Mouse (Mus musculus) lung, embryonic 16.5 days (tissue): ENCODE measurements at regions not wholly inside any gene's neighbourhood (a gene's known extent, or its start where the extent isn't known, plus 50 kb on each side); places are given as distances from the start of the nearest gene placed in this dataset.

Experiments
- ATAC-seq: fragments of 200-750 bp; cut with Nextera tagmentation; 2 replicates; pipeline ENCODE4 v1.8.0; 2017; ENCODE audit warnings: low read depth, mild to moderate bottlenecking, moderate library complexity
- H3K27ac ChIP-seq: fragments of 300-500 bp; sonication (generic); 2 replicates; pipeline ENCODE4 v1.5.1; 2014; ENCODE audit warnings: mild to moderate bottlenecking, control low read depth, low read length
- H3K27me3 ChIP-seq: fragments of 300-500 bp; sonication (generic); 2 replicates; pipeline ENCODE4 v1.6.1; 2014; ENCODE audit warnings: low read depth, low read length, mixed read lengths; ENCODE audit not compliant: control insufficient read depth, insufficient read depth
- H3K36me3 ChIP-seq: fragments of 300-500 bp; sonication (generic); 2 replicates; pipeline ENCODE4 v1.6.1; 2014; ENCODE audit warnings: low read length; ENCODE audit not compliant: control insufficient read depth, insufficient read depth
- H3K4me1 ChIP-seq: fragments of 300-500 bp; sonication (generic); replicated peaks from 2 replicates; pipeline ENCODE4 v1.6.1; 2014; ENCODE audit warnings: low read length, mixed read lengths; ENCODE audit not compliant: control insufficient read depth, insufficient read depth
- H3K4me2 ChIP-seq: fragments of 300-500 bp; sonication (generic); 2 replicates; pipeline ENCODE4 v1.6.1; 2014; ENCODE audit warnings: low read depth, low read length, control low read depth
- H3K4me3 ChIP-seq: fragments of 300-500 bp; sonication (generic); 2 replicates; pipeline ENCODE4 v1.5.1; 2014; ENCODE audit warnings: mild to moderate bottlenecking, low read length, control low read depth
- H3K9ac ChIP-seq: fragments of 300-500 bp; sonication (generic); 2 replicates; pipeline ENCODE4 v1.6.1; 2014; ENCODE audit warnings: low read length, control low read depth
- H3K9me3 ChIP-seq: fragments of 300-500 bp; sonication (generic); 2 replicates; pipeline ENCODE4 v1.6.1; 2016; ENCODE audit warnings: low read length; ENCODE audit not compliant: control insufficient read depth
- WGBS: fragments of 180-500 bp; shearing (Covaris S2); extraction: QIAGEN DNeasy Blood & Tissue Kit; methylation state at CpG from one replicate; pipeline ENCODE4 v1.1.7; 2014; 5-methylcytosine and 5-hydroxymethylcytosine counted together

DNA sequence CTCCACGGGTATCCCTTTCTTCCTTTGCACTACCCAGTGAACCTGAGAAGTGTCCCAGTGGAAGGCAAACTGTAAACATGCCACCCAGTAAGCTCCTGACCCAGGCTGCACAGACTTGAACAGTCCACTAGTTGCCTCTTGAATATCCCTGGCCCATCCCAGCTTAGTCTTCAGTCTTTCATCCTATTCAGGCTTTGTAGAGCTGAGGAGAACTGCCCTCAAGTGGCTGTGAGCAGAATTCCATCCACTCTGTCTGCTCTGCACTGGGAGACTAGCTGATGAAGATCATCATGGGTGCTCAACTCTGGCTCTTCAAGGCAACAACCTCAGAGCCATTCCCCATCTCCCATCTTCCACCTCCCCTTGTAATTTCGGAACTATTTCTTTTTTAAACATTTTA lies 249.1 kb downstream of the Lmx1a start:
- H3K4me2 ChIP-seq: no peak overlapping the region
- no peaks in the 10 kb centered on the region for H3K36me3 ChIP-seq
- 55% methylated on average over 2 of the region's 2 CpGs for WGBS
- H3K4me3 ChIP-seq: no peak overlapping the region
- H3K9me3 ChIP-seq: no peaks in the 10 kb centered on the region
- H3K27ac ChIP-seq: no peak overlapping the region
- peaks cover 2% of the 10 kb centered on the region; the same call in 1 of the 2 replicates for H3K4me1 ChIP-seq
- no peaks in the 10 kb centered on the region for H3K27me3 ChIP-seq
- 0 out of 2 replicates have a peak, but pooled peaks have one; percentile 20 for ATAC-seq
- no peak overlapping the region for H3K9ac ChIP-seq

DNA sequence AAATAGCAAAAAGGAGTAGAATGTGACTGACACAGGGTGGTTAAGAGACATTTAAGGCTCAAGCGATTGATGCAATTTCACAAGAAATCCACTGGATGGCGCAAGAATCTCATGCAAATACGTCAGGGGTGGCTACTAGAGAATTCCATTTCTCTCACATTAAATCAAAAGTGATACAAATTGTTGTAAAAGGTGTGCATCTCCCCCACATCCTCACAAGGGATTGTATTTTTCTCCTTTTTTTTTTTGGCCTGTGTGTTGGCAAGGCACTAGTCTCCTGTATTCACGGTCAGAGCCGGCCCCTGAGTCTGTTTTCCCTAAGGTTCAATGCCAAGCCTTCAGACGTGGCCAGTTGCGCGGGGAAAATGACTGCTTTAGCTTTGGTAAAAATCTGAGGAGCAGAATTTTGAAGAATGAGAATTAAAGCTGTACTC lies 253.0 kb downstream of the Lmx1a start:
- Histone ChIP-seq H3K9me3 (no peaks in the 10 kb centered on the region), H3K4me2 (no peak overlapping the region), H3K9ac (no peak overlapping the region), H3K4me1 (peaks cover 2% of the 10 kb centered on the region; the same call in 1 of the 2 replicates), H3K36me3 (no peaks in the 10 kb centered on the region), H3K4me3 (no peak overlapping the region), H3K27ac (peak overlapping the region; percentile 9; the same call in 1 of the 2 replicates), H3K27me3 (no peaks in the 10 kb centered on the region)
- peak; percentile 57 for ATAC-seq
- 31% methylated on average over 8 of the region's 8 CpGs for WGBS

DNA sequence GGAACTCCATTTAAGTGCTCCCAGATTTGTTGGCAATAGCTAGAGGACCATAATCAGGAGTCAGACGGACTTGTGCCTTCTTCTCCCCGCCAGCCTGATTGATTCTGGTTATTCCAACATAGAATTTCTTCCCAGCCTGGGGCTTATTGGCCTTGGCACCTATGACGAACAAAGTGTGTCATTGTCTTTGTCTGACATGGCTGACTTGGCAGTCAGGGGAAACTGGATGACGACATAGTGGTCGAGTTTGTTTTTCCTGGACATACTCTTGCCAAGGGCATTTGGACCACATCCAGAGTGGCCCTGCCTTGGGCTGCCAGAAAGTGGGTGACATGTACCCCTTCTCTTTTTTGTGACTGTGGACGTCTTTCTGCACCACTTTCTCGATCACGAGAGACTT lies 254.1 kb downstream of the Lmx1a start:
- H3K4me1 ChIP-seq: peaks cover 13% of the 10 kb centered on the region
- 54% methylated on average over 8 of the region's 8 CpGs for WGBS
- H3K27me3 ChIP-seq: no peaks in the 10 kb centered on the region
- ATAC-seq: 0 out of 2 replicates have a peak, but pooled peaks have one; percentile 13
- no peaks in the 10 kb centered on the region for H3K9me3 ChIP-seq
- H3K4me3 ChIP-seq: no peak overlapping the region
- H3K27ac ChIP-seq: no peak overlapping the region
- H3K9ac ChIP-seq: no peak overlapping the region
- no peak overlapping the region for H3K4me2 ChIP-seq
- no peaks in the 10 kb centered on the region for H3K36me3 ChIP-seq

DNA sequence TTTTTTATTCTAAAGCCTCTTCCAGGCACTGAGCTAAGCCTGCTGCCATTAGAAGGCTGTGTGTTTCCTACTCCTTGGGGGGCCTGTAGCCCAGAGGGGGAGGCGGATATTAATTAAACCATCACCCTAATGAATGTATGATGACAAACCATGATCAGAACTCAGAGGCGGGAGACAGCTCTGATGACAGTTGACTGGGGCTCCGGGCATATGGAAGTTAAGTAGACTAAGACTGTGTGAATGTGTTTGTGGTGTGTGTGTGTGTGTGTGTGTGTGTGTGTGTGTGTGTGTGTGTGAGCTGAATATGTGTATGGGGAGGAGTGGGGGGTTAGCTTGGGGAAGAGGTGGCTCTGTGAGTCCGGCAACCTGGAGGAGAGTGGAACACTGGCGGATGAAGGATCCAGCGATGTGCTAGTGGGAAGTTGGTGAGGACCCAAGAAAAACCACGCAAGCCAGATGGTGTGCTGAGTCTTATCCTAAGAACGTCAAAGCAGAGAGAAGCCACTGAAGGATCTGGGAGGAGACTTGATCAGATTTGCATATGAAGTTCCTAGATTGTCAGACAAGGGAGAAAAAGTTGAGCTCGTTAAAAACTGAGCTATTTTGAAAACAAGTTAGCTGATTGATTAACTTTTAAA lies 256.7 kb downstream of the Lmx1a start:
- H3K27me3 ChIP-seq: no peaks in the 10 kb centered on the region
- no peak for ATAC-seq
- no peak overlapping the region for H3K4me2 ChIP-seq
- no peaks in the 10 kb centered on the region for H3K36me3 ChIP-seq
- H3K27ac ChIP-seq: no peak overlapping the region
- H3K4me3 ChIP-seq: no peak overlapping the region
- no peak overlapping the region for H3K9ac ChIP-seq
- WGBS: 75% methylated on average over 9 of the region's 9 CpGs
- no peaks in the 10 kb centered on the region for H3K9me3 ChIP-seq
- H3K4me1 ChIP-seq: peaks cover 13% of the 10 kb centered on the region

DNA sequence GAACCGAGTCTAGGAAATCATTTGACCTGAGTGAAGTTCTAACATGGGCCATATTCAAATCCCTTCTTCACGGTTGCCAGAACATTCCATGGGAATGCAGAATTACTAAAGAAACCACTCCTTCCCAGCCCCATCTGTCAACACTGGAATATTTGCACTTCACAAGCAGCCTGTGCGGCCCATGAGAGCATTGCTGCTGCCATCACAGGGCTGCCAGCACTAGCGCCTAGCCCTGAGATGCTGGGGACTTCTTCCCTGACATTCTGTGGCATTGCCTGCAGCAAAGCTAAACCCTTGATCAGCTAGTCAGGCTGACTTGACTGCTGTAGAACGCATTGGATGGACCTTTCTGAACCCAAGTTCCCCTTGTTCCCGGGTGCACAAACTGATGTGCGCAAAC lies 258.8 kb downstream of the Lmx1a start:
- no peaks in the 10 kb centered on the region for H3K9me3 ChIP-seq
- H3K4me1 ChIP-seq: peaks cover 16% of the 10 kb centered on the region
- no peaks in the 10 kb centered on the region for H3K36me3 ChIP-seq
- H3K27ac ChIP-seq: peak overlapping the region; percentile 5; the same call in 1 of the 2 replicates
- H3K4me3 ChIP-seq: no peak overlapping the region
- H3K9ac ChIP-seq: no peak overlapping the region
- 36% methylated on average over 7 of the region's 7 CpGs for WGBS
- no peaks in the 10 kb centered on the region for H3K27me3 ChIP-seq
- peak; percentile 53 for ATAC-seq
- no peak overlapping the region for H3K4me2 ChIP-seq

DNA sequence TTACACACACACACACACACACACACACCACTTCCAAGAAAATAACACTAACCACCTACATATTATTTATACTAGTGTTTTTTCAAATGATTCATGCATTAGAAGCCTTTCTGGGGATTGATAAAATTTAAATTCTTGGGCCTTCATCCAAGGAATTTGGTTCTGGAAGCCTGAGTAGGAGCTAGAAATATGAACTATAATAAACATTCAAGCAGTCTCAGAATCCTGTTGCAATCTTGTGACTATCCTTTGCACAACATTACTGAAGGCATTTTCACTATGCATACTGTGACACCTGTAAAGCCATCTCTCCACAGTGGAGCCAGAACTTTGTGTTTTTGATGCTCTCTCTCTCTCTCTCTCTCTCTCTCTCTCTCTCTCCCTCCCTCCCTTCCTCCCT lies 262.7 kb downstream of the Lmx1a start:
- no peak overlapping the region for H3K9ac ChIP-seq
- no peak overlapping the region for H3K4me2 ChIP-seq
- H3K4me3 ChIP-seq: no peak overlapping the region
- no peaks in the 10 kb centered on the region for H3K27me3 ChIP-seq
- H3K4me1 ChIP-seq: peaks cover 14% of the 10 kb centered on the region
- peak; percentile 75 for ATAC-seq
- H3K27ac ChIP-seq: peak overlapping the region; percentile 5; the same call in 1 of the 2 replicates
- H3K9me3 ChIP-seq: no peaks in the 10 kb centered on the region
- no peaks in the 10 kb centered on the region for H3K36me3 ChIP-seq

DNA sequence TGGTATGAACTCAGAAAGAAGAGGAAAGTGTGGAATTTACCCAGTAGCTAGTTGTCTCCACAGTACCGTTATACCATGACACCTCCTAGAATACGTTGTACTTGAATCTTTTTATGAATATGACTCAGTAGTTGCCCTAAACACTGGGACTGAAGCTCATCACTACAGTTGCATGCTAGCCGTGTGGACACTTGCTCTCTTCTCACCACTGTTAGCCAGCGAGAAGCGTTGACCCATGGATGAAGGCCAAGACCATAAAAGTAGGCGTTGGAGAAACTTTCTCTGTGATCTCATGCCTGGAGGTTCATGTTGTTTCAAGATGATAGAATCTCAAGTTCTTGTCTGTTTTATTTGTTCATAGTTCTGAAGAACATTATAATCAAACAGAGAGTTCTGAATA lies 269.5 kb downstream of the Lmx1a start:
- no peaks in the 10 kb centered on the region for H3K9me3 ChIP-seq
- H3K9ac ChIP-seq: no peak overlapping the region
- H3K4me2 ChIP-seq: no peak overlapping the region
- H3K4me1 ChIP-seq: no peaks in the 10 kb centered on the region
- ATAC-seq: peak; percentile 51; the same call in 1 of the 2 replicates
- no peaks in the 10 kb centered on the region for H3K27me3 ChIP-seq
- no peak overlapping the region for H3K4me3 ChIP-seq
- H3K27ac ChIP-seq: no peak overlapping the region
- no peaks in the 10 kb centered on the region for H3K36me3 ChIP-seq
- 61% methylated on average over 6 of the region's 6 CpGs for WGBS

DNA sequence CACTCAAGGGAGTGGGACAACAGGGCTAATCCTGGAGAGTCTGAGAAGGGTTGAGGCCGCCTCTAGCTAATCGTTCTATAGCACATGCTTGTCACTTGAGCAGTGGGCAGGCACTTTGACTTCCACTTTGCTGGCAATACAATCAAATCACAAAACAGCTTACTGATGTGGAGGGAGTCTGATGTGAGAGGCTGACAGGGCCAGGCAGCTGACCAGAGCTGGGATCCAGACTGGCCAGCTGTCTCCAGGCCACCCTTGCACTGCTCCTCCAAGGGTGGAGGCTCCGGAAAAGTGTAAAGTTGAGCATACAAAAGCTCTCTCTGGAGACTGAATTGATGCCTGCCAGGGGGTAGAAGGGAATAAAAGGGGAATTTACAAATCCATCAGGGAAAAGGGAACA lies 280.5 kb downstream of the Lmx1a start:
- no peak overlapping the region for H3K9ac ChIP-seq
- no peak overlapping the region for H3K4me3 ChIP-seq
- H3K36me3 ChIP-seq: no peaks in the 10 kb centered on the region
- no peaks in the 10 kb centered on the region for H3K9me3 ChIP-seq
- H3K4me2 ChIP-seq: no peak overlapping the region
- WGBS: 47% methylated on average over 3 of the region's 3 CpGs
- peak; percentile 98 for ATAC-seq
- H3K27ac ChIP-seq: no peak overlapping the region; the same call in 1 of the 2 replicates
- H3K27me3 ChIP-seq: no peaks in the 10 kb centered on the region
- no peaks in the 10 kb centered on the region for H3K4me1 ChIP-seq

DNA sequence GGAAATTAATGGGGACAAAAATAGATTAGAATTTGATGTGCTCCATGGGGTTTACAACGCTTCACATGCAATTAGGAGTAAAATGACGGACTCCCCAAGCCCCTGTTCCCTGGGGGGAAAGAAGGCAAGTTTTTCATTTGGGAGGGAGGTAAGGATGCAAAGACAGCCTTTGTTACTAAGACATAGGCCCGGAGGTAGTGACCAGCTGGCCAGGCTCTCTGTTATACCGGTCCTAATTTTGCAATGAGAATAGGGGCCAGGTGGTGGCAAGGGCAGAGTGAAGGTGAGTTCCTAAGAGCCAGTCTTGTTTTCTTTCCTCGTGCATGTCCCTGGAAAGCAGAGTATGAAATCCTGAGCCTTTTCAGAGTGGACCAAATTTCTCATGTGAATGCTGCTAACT lies 280.9 kb downstream of the Lmx1a start:
- H3K4me1 ChIP-seq: no peaks in the 10 kb centered on the region
- 68% methylated on average over 5 of the region's 5 CpGs for WGBS
- no peaks in the 10 kb centered on the region for H3K36me3 ChIP-seq
- H3K9ac ChIP-seq: no peak overlapping the region
- no peak overlapping the region for H3K4me2 ChIP-seq
- H3K4me3 ChIP-seq: no peak overlapping the region
- H3K27me3 ChIP-seq: no peaks in the 10 kb centered on the region
- ATAC-seq: peak; percentile 32
- no peaks in the 10 kb centered on the region for H3K9me3 ChIP-seq
- peak overlapping the region; percentile 22 for H3K27ac ChIP-seq
